In the genomic region with DNA sequence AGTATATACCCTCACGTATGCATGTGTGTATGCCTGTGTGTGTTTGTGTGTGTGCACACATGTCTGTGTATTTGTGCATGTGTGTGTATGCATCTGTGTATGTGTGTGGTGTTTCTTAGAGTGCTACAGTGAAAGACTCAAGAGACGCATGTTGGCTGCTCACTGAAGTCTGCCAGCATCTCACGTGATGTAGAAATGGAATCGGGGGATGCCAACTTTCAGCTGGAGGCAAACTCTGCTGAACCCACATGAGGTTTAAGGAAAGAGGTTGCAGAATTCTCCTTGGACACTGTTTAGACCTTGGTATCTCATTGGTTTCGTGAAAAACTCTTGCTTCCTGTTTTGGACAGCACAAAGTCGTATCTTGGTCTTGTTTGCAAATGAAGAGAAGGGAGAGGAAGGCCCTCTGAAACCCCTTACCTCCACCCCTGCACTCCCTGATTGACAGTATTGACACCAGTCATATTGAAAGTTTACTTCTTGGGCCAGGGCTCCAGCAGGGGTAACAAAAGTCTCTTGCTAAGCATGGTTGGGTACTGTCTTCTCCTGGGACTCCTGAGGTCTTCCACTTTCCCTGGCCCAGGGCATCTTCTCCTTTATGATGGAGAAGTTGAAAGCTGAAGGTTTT, we compare ENCODE assay signal across 15 mouse cellular contexts. TPM values are rescaled to one million over a fixed set of nuclear protein-coding genes. Genes with fewer than 3 reads are reported as not detected.
DNase-seq lines count a peak whose midpoint lies in the region; ATAC-seq and TF ChIP-seq lines count a peak whose summit lies in the region.
"Had no signal": no experiment of that assay in that cellular context is flagged by ENCODE, and none has a peak within 500 bp of the region (broad histone marks: within the 10 kb centered on the region; RNA-seq: fewer than 3 reads in every experiment).

No protein-coding gene starts in this region.

- H3K4me1 ChIP-seq in forebrain, embryonic 12.5 days = peaks cover 30% of the 10 kb centered on the region
- peaks cover 6% of the 10 kb centered on the region for H3K4me1 ChIP-seq in forebrain, embryonic 16.5 days (replicated peaks; ENCODE audit: control insufficient read depth, insufficient read depth, low read length)
- peaks cover 25% of the 10 kb centered on the region for H3K4me1 ChIP-seq in forebrain, embryonic 13.5 days
- peaks cover 19% of the 10 kb centered on the region for H3K4me1 ChIP-seq in hindbrain, embryonic 16.5 days (ENCODE audit: control insufficient read depth, insufficient read depth, low read depth, low read length)
- H3K4me1 ChIP-seq in midbrain, postnatal 0 days (ENCODE audit: insufficient read depth, low read length) = no peaks in the 10 kb centered on the region
- H3K4me1 ChIP-seq: heart, embryonic 15.5 days; liver, embryonic 13.5 days had no signal

- no peaks in the 10 kb centered on the region for H3K36me3 ChIP-seq in forebrain, embryonic 12.5 days (replicated peaks)
- H3K36me3 ChIP-seq in forebrain, embryonic 16.5 days (ENCODE audit: control insufficient read depth, insufficient read depth) = no peaks in the 10 kb centered on the region
- no peaks in the 10 kb centered on the region for H3K36me3 ChIP-seq in forebrain, embryonic 13.5 days (ENCODE audit: poor library complexity, severe bottlenecking)
- H3K36me3 ChIP-seq in hindbrain, embryonic 16.5 days (ENCODE audit: control insufficient read depth, insufficient read depth, low read length) = no peaks in the 10 kb centered on the region
- H3K36me3 ChIP-seq in midbrain, postnatal 0 days (ENCODE audit: insufficient read depth, low read length) = no peaks in the 10 kb centered on the region
- H3K36me3 ChIP-seq: heart, embryonic 15.5 days; liver, embryonic 13.5 days had no signal

- H3K27ac ChIP-seq in forebrain, embryonic 12.5 days = peak overlapping the region; percentile 83
- H3K27ac ChIP-seq in forebrain, embryonic 16.5 days (ENCODE audit: low read length) = no peak overlapping the region; the same call in 1 of the 2 replicates
- peak overlapping the region; percentile 82 for H3K27ac ChIP-seq in forebrain, embryonic 13.5 days
- peak overlapping the region; percentile 70; the same call in 1 of the 2 replicates for H3K27ac ChIP-seq in hindbrain, embryonic 16.5 days (ENCODE audit: low read depth, low read length)
- peak overlapping the region; percentile 52 for H3K27ac ChIP-seq in midbrain, postnatal 0 days (ENCODE audit: low read depth, low read length)
- no peak overlapping the region for H3K27ac ChIP-seq in layer of hippocampus, adult 2 months
- H3K27ac ChIP-seq: heart, embryonic 15.5 days; liver, embryonic 13.5 days had no signal

- DNase-seq in midbrain, postnatal 0 days (ENCODE audit: low spot score) = no peak
- no peak for DNase-seq in gastrocnemius, postnatal 4 days (ENCODE audit: low spot score in 2 of 2)
- no peak for DNase-seq in heart, postnatal 4 days
- no peak for DNase-seq in layer of hippocampus, adult 2 months (ENCODE audit: low spot score in 2 of 2)
- DNase-seq: cerebellum, adult 11-12 months; gastrocnemius, postnatal 25 days; kidney, adult 11 months; liver, embryonic 13.5 days; spleen, adult 18-20 months had no signal

- no peak overlapping the region for H3K9ac ChIP-seq in forebrain, embryonic 12.5 days
- no peak overlapping the region for H3K9ac ChIP-seq in forebrain, embryonic 16.5 days (replicated peaks; ENCODE audit: low read depth, low read length)
- H3K9ac ChIP-seq in forebrain, embryonic 13.5 days = no peak overlapping the region
- H3K9ac ChIP-seq in hindbrain, embryonic 16.5 days (ENCODE audit: low read depth, low read length) = no peak overlapping the region
- no peak overlapping the region for H3K9ac ChIP-seq in midbrain, postnatal 0 days (replicated peaks; ENCODE audit: low read length, poor library complexity, severe bottlenecking)
- H3K9ac ChIP-seq: heart, embryonic 15.5 days; liver, embryonic 13.5 days had no signal

- no peaks in the 10 kb centered on the region for H3K9me3 ChIP-seq in forebrain, embryonic 12.5 days
- no peaks in the 10 kb centered on the region for H3K9me3 ChIP-seq in forebrain, embryonic 16.5 days (ENCODE audit: control insufficient read depth, low read length)
- no peaks in the 10 kb centered on the region for H3K9me3 ChIP-seq in forebrain, embryonic 13.5 days (replicated peaks)
- no peaks in the 10 kb centered on the region for H3K9me3 ChIP-seq in hindbrain, embryonic 16.5 days (ENCODE audit: control insufficient read depth, low read length)
- no peaks in the 10 kb centered on the region for H3K9me3 ChIP-seq in midbrain, postnatal 0 days (ENCODE audit: low read length)
- H3K9me3 ChIP-seq: heart, embryonic 15.5 days; liver, embryonic 13.5 days had no signal

- H3K27me3 ChIP-seq in forebrain, embryonic 12.5 days = no peaks in the 10 kb centered on the region
- H3K27me3 ChIP-seq in forebrain, embryonic 16.5 days (replicated peaks; ENCODE audit: control insufficient read depth, insufficient read depth, low read length) = no peaks in the 10 kb centered on the region
- H3K27me3 ChIP-seq in forebrain, embryonic 13.5 days = no peaks in the 10 kb centered on the region
- H3K27me3 ChIP-seq in hindbrain, embryonic 16.5 days (replicated peaks; ENCODE audit: control insufficient read depth, insufficient read depth, low read length) = no peaks in the 10 kb centered on the region
- no peaks in the 10 kb centered on the region for H3K27me3 ChIP-seq in midbrain, postnatal 0 days (ENCODE audit: insufficient read depth, low read length)

- no peak for ATAC-seq in forebrain, embryonic 12.5 days (ENCODE audit: low FRiP score)
- no peak for ATAC-seq in forebrain, embryonic 16.5 days
- ATAC-seq in forebrain, embryonic 13.5 days = no peak
- no peak for ATAC-seq in hindbrain, embryonic 16.5 days
- no peak for ATAC-seq in midbrain, postnatal 0 days (ENCODE audit: low FRiP score)

- no peak overlapping the region for H3K4me2 ChIP-seq in forebrain, embryonic 12.5 days
- H3K4me2 ChIP-seq in forebrain, embryonic 16.5 days (ENCODE audit: low read length) = no peak overlapping the region
- H3K4me2 ChIP-seq in forebrain, embryonic 13.5 days = no peak overlapping the region
- no peak overlapping the region for H3K4me2 ChIP-seq in hindbrain, embryonic 16.5 days (ENCODE audit: low read length)
- H3K4me2 ChIP-seq in midbrain, postnatal 0 days (ENCODE audit: low read depth, low read length, poor library complexity, severe bottlenecking) = no peak overlapping the region
- H3K4me2 ChIP-seq: heart, embryonic 15.5 days; liver, embryonic 13.5 days had no signal

- 89% methylated on average over 6 of the region's 6 CpGs for WGBS in forebrain, embryonic 12.5 days
- WGBS in forebrain, embryonic 16.5 days = 85% methylated on average over 6 of the region's 6 CpGs
- 90% methylated on average over 6 of the region's 6 CpGs for WGBS in forebrain, embryonic 13.5 days
- WGBS in hindbrain, embryonic 16.5 days = 77% methylated on average over 6 of the region's 6 CpGs
- WGBS in midbrain, postnatal 0 days = 80% methylated on average over 6 of the region's 6 CpGs

- TF ChIP-seq CTCF in midbrain, postnatal 0 days (IDR thresholded peaks at IDR 0.05) = no peak
- TF ChIP-seq CTCF in layer of hippocampus, adult 2 months (conservative IDR thresholded peaks at IDR 0.05) = no peak

- no peak overlapping the region for H3K4me3 ChIP-seq in forebrain, embryonic 12.5 days (replicated peaks)
- H3K4me3 ChIP-seq in forebrain, embryonic 16.5 days (replicated peaks; ENCODE audit: low read length) = no peak overlapping the region
- H3K4me3 ChIP-seq in forebrain, embryonic 13.5 days = no peak overlapping the region
- H3K4me3 ChIP-seq in hindbrain, embryonic 16.5 days (ENCODE audit: low read length) = no peak overlapping the region
- no peak overlapping the region for H3K4me3 ChIP-seq in midbrain, postnatal 0 days (ENCODE audit: low read depth, low read length)
- H3K4me3 ChIP-seq in layer of hippocampus, adult 2 months = no peak overlapping the region
- H3K4me3 ChIP-seq: heart, embryonic 15.5 days; liver, embryonic 13.5 days had no signal

RNA-seq across cellular contexts. Expression of gene Skap1, which starts 8.6 kb away (rescaled TPM):
- 3.2 and 4.1 TPM in 2 replicates for polyA plus RNA-seq in forebrain, embryonic 12.5 days (2016; fragmentation: Nextera tagmentation; extraction: Ambion mirVana)
- polyA plus RNA-seq in forebrain, embryonic 16.5 days (2015; fragmentation: Nextera tagmentation; extraction: Ambion mirVana) = 2.1 and 3.4 TPM in 2 replicates
- 2.5 and 4.0 TPM in 2 replicates for polyA plus RNA-seq in forebrain, embryonic 13.5 days (2015; fragmentation: Nextera tagmentation; extraction: Ambion mirVana)
- 5.9 and 7.4 TPM in 2 replicates for polyA plus RNA-seq in hindbrain, embryonic 16.5 days (2015; fragmentation: Nextera tagmentation; extraction: Ambion mirVana)
- 1.0 and 2.8 TPM in 2 replicates for total RNA-seq in midbrain, postnatal 0 days (2014; rRNA removed)
- polyA plus RNA-seq in midbrain, postnatal 0 days (2015; fragmentation: Nextera tagmentation; extraction: Ambion mirVana) = 2.0 and 3.2 TPM in 2 replicates
- under 1 TPM in 1 of 2 experiments, not detected in 1; 0.39 TPM for total RNA-seq in gastrocnemius, postnatal 4 days (2021)
- total RNA-seq in heart, postnatal 4 days (2021) = under 1 TPM in 1 of 2 experiments, not detected in 1; 0.29 TPM
- 1 to 10 TPM; 1.0 to 1.2 TPM for total RNA-seq in layer of hippocampus, adult 2 months (2021)
- total RNA-seq: MEL had no signal

Comparison
In these comparisons a context has a peak if more than half of its experiments do, and no peak if none do; other contexts are left out.
1. H3K27ac ChIP-seq: peak in forebrain, embryonic 12.5 days (single experiment), forebrain, embryonic 13.5 days (single experiment), hindbrain, embryonic 16.5 days (single experiment) and midbrain, postnatal 0 days (single experiment); none in forebrain, embryonic 16.5 days (single experiment) and layer of hippocampus, adult 2 months (single experiment).